24 mouse cellular contexts compared by ENCODE assay signal in the genomic region with DNA sequence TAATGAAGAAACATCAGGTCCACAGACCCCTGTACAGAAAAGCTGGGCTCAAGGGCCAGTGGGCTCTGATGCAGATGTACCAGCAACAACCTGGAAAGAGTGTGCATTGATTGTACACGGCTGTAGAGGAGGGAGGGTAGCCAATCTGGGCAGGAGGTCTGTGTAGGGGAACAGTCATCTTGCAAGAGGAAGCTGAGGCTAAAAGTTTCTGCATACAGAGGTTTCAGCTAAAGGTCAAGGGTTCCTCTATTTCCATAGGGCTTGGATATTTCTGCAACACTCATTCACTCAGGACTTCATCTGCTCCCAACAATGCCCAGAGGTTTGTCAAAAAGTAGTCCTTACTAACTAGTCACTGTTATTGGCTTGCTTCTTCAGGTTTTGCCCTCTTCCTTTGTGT. TPM values are rescaled to one million over a fixed set of nuclear protein-coding genes. Genes with fewer than 3 reads are reported as not detected.
DNase-seq lines count a peak whose midpoint lies in the region; ATAC-seq and TF ChIP-seq lines count a peak whose summit lies in the region.
"Not testable (repeated sequence)": the region's sequence is repeated elsewhere in the genome, so short reads cannot be mapped to it uniquely, and the experiment has no call there.
"Had no signal": no experiment of that assay in that cellular context is flagged by ENCODE, and none has a peak within 500 bp of the region (broad histone marks: within the 10 kb centered on the region; RNA-seq: fewer than 3 reads in every experiment).

No protein-coding gene starts in this region.

- not testable (repeated sequence) for H3K36me3 ChIP-seq in CH12.LX (replicated peaks in 1 of 2; ENCODE audit: control insufficient read depth in 1 of 2, insufficient read depth in 1 of 2, low read length in 1 of 2)

- TF ChIP-seq EP300 in CH12.LX (IDR thresholded peaks at IDR 0.05; ENCODE audit: low read length), result peak; percentile 87

- dilution Hi-C loops in CH12.LX (cut with MboI; ENCODE audit: extremely low pct_ligation_motif_present, extremely low pct_unique_long_range_greater_than_20kb, low sequenced_read_pairs), result not testable (repeated sequence)

- in situ Hi-C loops in CH12.LX (cut with MboI; ENCODE audit: low pct_ligation_motif_present, low pct_unique_long_range_greater_than_20kb, low sequenced_read_pairs), result not testable (repeated sequence)

- not testable (repeated sequence) for H3K9ac ChIP-seq in CH12.LX (ENCODE audit: insufficient read depth, low read depth)

- H3K27ac ChIP-seq in CH12.LX (ENCODE audit: insufficient read depth, low read depth), result peak overlapping the region; percentile 50; the same call in 1 of the 2 replicates

- not testable (repeated sequence) for TF ChIP-seq POLR2A in CH12.LX (IDR thresholded peaks at IDR 0.05; ENCODE audit: low read depth, low read length)

- TF ChIP-seq RAD21 in CH12.LX (IDR thresholded peaks at IDR 0.05; ENCODE audit: low read depth, low read length), result not testable (repeated sequence)

- not testable (repeated sequence) for H3K79me2 ChIP-seq in CH12.LX (replicated peaks; ENCODE audit: control insufficient read depth, extremely low read depth, insufficient read depth, poor library complexity, severe bottlenecking)

- H3K9me3 ChIP-seq in CH12.LX (replicated peaks; ENCODE audit: low read length), result not testable (repeated sequence)

- peak overlapping the region; percentile 2; the same call in 1 of the 2 replicates for H3K4me2 ChIP-seq in CH12.LX (ENCODE audit: insufficient read depth, low read depth, poor library complexity, severe bottlenecking)

- H3K4me3 ChIP-seq in CH12.LX (replicated peaks in 1 of 3; ENCODE audit: low read depth in 2 of 3, low read length in 2 of 3, poor library complexity in 1 of 3), result not testable (repeated sequence)

- H3K4me1 ChIP-seq in CH12.LX (ENCODE audit: control insufficient read depth in 1 of 2, insufficient read depth in 2 of 2), result peaks cover 11 to 43% of the 10 kb centered on the region in 2 experiments

- TF ChIP-seq CTCF in CH12.LX (conservative IDR thresholded peaks at IDR 0.05 in 1 of 2, IDR thresholded peaks at IDR 0.05 in 1 of 2; ENCODE audit: low read depth in 2 of 2, low read length in 2 of 2), result not testable (repeated sequence)

- DNase-seq in CH12.LX (ENCODE audit: extremely low read depth), result peak; percentile 66
- DNase-seq in lung, postnatal 36 days, result peak; percentile 22
- peak; percentile 2 for DNase-seq in skeletal muscle tissue, adult 2 months (ENCODE audit: low read depth, low spot score)

- peak; percentile 78 for ATAC-seq in common myeloid progenitor, adult 5-6 weeks (replicated peaks; ENCODE audit: low read depth, poor library complexity, severe bottlenecking)
- ATAC-seq in hematopoietic stem cell, adult 5-6 weeks (replicated peaks in 1 of 2; ENCODE audit: insufficient read depth in 1 of 2, low FRiP score in 2 of 2, low TSS enrichment in 1 of 2, low read depth in 1 of 2, poor library complexity in 2 of 2, severe bottlenecking in 2 of 2), result peak; percentile 32 to 62; a peak in 2 of 4 replicates
- ATAC-seq in megakaryocyte, adult 5-6 weeks (ENCODE audit: poor library complexity, severe bottlenecking), result peak; percentile 91
- peak; percentile 64 for ATAC-seq in monocyte, adult 5-6 weeks (replicated peaks; ENCODE audit: insufficient number of reproducible peaks, low FRiP score, low TSS enrichment, poor library complexity, severe bottlenecking)

- H3K27me3 ChIP-seq in CH12.LX (replicated peaks), result not testable (repeated sequence)

TF ChIP-seq in CH12.LX, 34 proteins besides CTCF, POLR2A, EP300 and RAD21:
- TF ChIP-seq TCF12 (IDR thresholded peaks at IDR 0.05; ENCODE audit: low read depth, low read length) (peak; percentile 50), IRF4 (IDR thresholded peaks at IDR 0.05; ENCODE audit: low read depth, low read length) (peak; percentile 94), JUN (IDR thresholded peaks at IDR 0.05; ENCODE audit: insufficient read depth, low read depth, low read length) (peak; percentile 60), JUND (conservative IDR thresholded peaks at IDR 0.05; ENCODE audit: low read depth, low read length) (peak; percentile 74), BHLHE40 (IDR thresholded peaks at IDR 0.05; ENCODE audit: low read depth, low read length) (0 out of 2 replicates have a peak, but pooled peaks have one; percentile 17), MEF2A (IDR thresholded peaks at IDR 0.05; ENCODE audit: borderline replicate concordance, low read depth, low read length) (peak; percentile 30; the same call in 1 of the 2 replicates)

RNA-seq across cellular contexts. Expression of a gene that starts 18.4 kb away (rescaled TPM):
- total RNA-seq in CH12.LX (2012; rRNA removed) (not detected in 2 replicates), CH12.LX (2014; rRNA removed) (not detected in 2 replicates)
- not detected in 2 replicates for polyA plus RNA-seq in CH12.LX (2012; ENCODE audit: insufficient read length, low read depth)
- not detected in 2 replicates for total RNA-seq in common myeloid progenitor, adult 5-6 weeks (2017)
- not detected in 2 replicates for total RNA-seq in hematopoietic stem cell, adult 5-6 weeks (2017)
- total RNA-seq in megakaryocyte, adult 5-6 weeks (2015), result 5.9 and 6.8 TPM in 2 replicates
- total RNA-seq in megakaryocyte, adult 5-6 weeks (2017), result 5.3 and 9.2 TPM in 2 replicates
- not detected in 3 replicates for total RNA-seq in monocyte, adult 5-6 weeks (2017)
- total RNA-seq: adrenal gland, postnatal 4 days; ES-E14; MEL had no signal
- polyA plus RNA-seq: adrenal gland, adult 2 months; brain, embryonic 14.5 days; CD4-positive, CD25-positive, alpha-beta regulatory T cell, adult 4 months; cerebellum, adult 2 months; embryonic facial prominence, embryonic 11.5 days; embryonic facial prominence, embryonic 13.5 days; embryonic facial prominence, embryonic 15.5 days; erythroblast, embryonic 14.5 days; forebrain, embryonic 10.5 days; forebrain, embryonic 12.5 days; forebrain, embryonic 14.5 days; forebrain, embryonic 16.5 days had no signal

RNA-seq across cellular contexts. Expression of a gene that starts 34.3 kb away (rescaled TPM):
- total RNA-seq in CH12.LX (2012; rRNA removed), result not detected in 2 replicates
- not detected in 2 replicates for total RNA-seq in CH12.LX (2014; rRNA removed)
- not detected in 2 replicates for polyA plus RNA-seq in CH12.LX (2012; ENCODE audit: insufficient read length, low read depth)
- total RNA-seq in common myeloid progenitor, adult 5-6 weeks (2017), result not detected in 2 replicates
- not detected in 2 replicates for total RNA-seq in hematopoietic stem cell, adult 5-6 weeks (2017)
- not detected in 2 replicates for total RNA-seq in megakaryocyte, adult 5-6 weeks (2015)
- not detected in 2 replicates for total RNA-seq in megakaryocyte, adult 5-6 weeks (2017)
- not detected in 3 replicates for total RNA-seq in monocyte, adult 5-6 weeks (2017)
- total RNA-seq: adrenal gland, adult 2 months; adrenal gland, postnatal 10 days; adrenal gland, postnatal 25 days; adrenal gland, postnatal 4 days; ES-E14; MEL had no signal
- polyA plus RNA-seq: adrenal gland, adult 2 months; brain, embryonic 14.5 days; CD4-positive, CD25-positive, alpha-beta regulatory T cell, adult 4 months; cerebellum, adult 2 months; embryonic facial prominence, embryonic 11.5 days; embryonic facial prominence, embryonic 13.5 days; embryonic facial prominence, embryonic 15.5 days; erythroblast, embryonic 14.5 days; forebrain, embryonic 10.5 days; forebrain, embryonic 12.5 days; forebrain, embryonic 14.5 days; forebrain, embryonic 16.5 days had no signal

RNA-seq across cellular contexts. Expression of a gene that starts 38.5 kb away (rescaled TPM):
- not detected in 2 replicates for total RNA-seq in CH12.LX (2012; rRNA removed)
- total RNA-seq in CH12.LX (2014; rRNA removed), result not detected in 2 replicates
- polyA plus RNA-seq in CH12.LX (2012; ENCODE audit: insufficient read length, low read depth), result not detected in 2 replicates
- total RNA-seq in common myeloid progenitor, adult 5-6 weeks (2017), result not detected in 2 replicates
- not detected in 2 replicates for total RNA-seq in hematopoietic stem cell, adult 5-6 weeks (2017)
- total RNA-seq in megakaryocyte, adult 5-6 weeks (2015), result not detected in 2 replicates
- not detected in 2 replicates for total RNA-seq in megakaryocyte, adult 5-6 weeks (2017)
- total RNA-seq in monocyte, adult 5-6 weeks (2017), result not detected in 3 replicates
- total RNA-seq: adrenal gland, adult 2 months; adrenal gland, postnatal 10 days; adrenal gland, postnatal 25 days; adrenal gland, postnatal 4 days; ES-E14; MEL had no signal
- polyA plus RNA-seq: adrenal gland, adult 2 months; brain, embryonic 14.5 days; CD4-positive, CD25-positive, alpha-beta regulatory T cell, adult 4 months; cerebellum, adult 2 months; embryonic facial prominence, embryonic 11.5 days; embryonic facial prominence, embryonic 13.5 days; erythroblast, embryonic 14.5 days; forebrain, embryonic 10.5 days; forebrain, embryonic 12.5 days; forebrain, embryonic 14.5 days; forebrain, embryonic 16.5 days had no signal

Comparison
In these comparisons a context has a peak if more than half of its experiments do, and no peak if none do; other contexts are left out.
1. DNase-seq: peak in every context shown above with its lines; median percentile 66 in CH12.LX; 22 in lung, postnatal 36 days; 2 in skeletal muscle tissue, adult 2 months.